17 mouse cellular contexts compared by ENCODE assay signal in genomic region chr14:77259686-77260085, GRCm38 (mm10).
DNase-seq lines count a peak whose midpoint lies in the region; ATAC-seq and TF ChIP-seq lines count a peak whose summit lies in the region.
"Had no signal": no experiment of that assay in that cellular context is flagged by ENCODE, and none has a peak within 500 bp of the region (broad histone marks: within the 10 kb centered on the region; RNA-seq: fewer than 3 reads in every experiment).

No protein-coding gene starts in this region.

- no peak for ATAC-seq in kidney, embryonic 15.5 days (replicated peaks; ENCODE audit: low FRiP score)
- no peak for ATAC-seq in midbrain, embryonic 11.5 days (ENCODE audit: low FRiP score)
- no peak for ATAC-seq in midbrain, postnatal 0 days (ENCODE audit: low FRiP score)
- ATAC-seq in forebrain, embryonic 15.5 days (replicated peaks): no peak
- ATAC-seq: intestine, embryonic 15.5 days; midbrain, embryonic 16.5 days had no signal

- WGBS in kidney, embryonic 15.5 days: 75% methylated on average over 5 of the region's 5 CpGs
- WGBS in midbrain, embryonic 11.5 days: 90% methylated on average over 5 of the region's 5 CpGs
- 93% methylated on average over 5 of the region's 5 CpGs for WGBS in midbrain, postnatal 0 days
- WGBS in forebrain, embryonic 15.5 days: 91% methylated on average over 5 of the region's 5 CpGs

- H3K4me1 ChIP-seq in kidney, embryonic 15.5 days: 0 out of 2 replicates have a peak, but pooled peaks cover 2% of the 10 kb centered on the region
- H3K4me1 ChIP-seq in midbrain, embryonic 11.5 days (ENCODE audit: control insufficient read depth, insufficient read depth, low read length): peaks cover 2% of the 10 kb centered on the region; the same call in 1 of the 2 replicates
- H3K4me1 ChIP-seq in midbrain, postnatal 0 days (ENCODE audit: insufficient read depth, low read length): peaks cover 4% of the 10 kb centered on the region
- peaks cover 16% of the 10 kb centered on the region for H3K4me1 ChIP-seq in forebrain, embryonic 15.5 days
- H3K4me1 ChIP-seq: heart, embryonic 10.5 days; neural tube, embryonic 12.5 days had no signal

- TF ChIP-seq CTCF in midbrain, postnatal 0 days (IDR thresholded peaks at IDR 0.05): no peak

- no peaks in the 10 kb centered on the region for H3K36me3 ChIP-seq in kidney, embryonic 15.5 days
- no peaks in the 10 kb centered on the region for H3K36me3 ChIP-seq in midbrain, embryonic 11.5 days (ENCODE audit: control insufficient read depth, insufficient read depth, low read length)
- H3K36me3 ChIP-seq in midbrain, postnatal 0 days (ENCODE audit: insufficient read depth, low read length): no peaks in the 10 kb centered on the region
- H3K36me3 ChIP-seq in forebrain, embryonic 15.5 days: no peaks in the 10 kb centered on the region
- H3K36me3 ChIP-seq: heart, embryonic 10.5 days; intestine, embryonic 15.5 days; limb, embryonic 13.5 days; neural tube, embryonic 12.5 days had no signal

- H3K27me3 ChIP-seq in kidney, embryonic 15.5 days: no peaks in the 10 kb centered on the region
- H3K27me3 ChIP-seq in midbrain, embryonic 11.5 days (ENCODE audit: control insufficient read depth, insufficient read depth, low read length): no peaks in the 10 kb centered on the region
- no peaks in the 10 kb centered on the region for H3K27me3 ChIP-seq in midbrain, postnatal 0 days (ENCODE audit: insufficient read depth, low read length)
- no peaks in the 10 kb centered on the region for H3K27me3 ChIP-seq in forebrain, embryonic 15.5 days
- H3K27me3 ChIP-seq: intestine, embryonic 15.5 days; limb, embryonic 13.5 days; neural tube, embryonic 12.5 days had no signal

- DNase-seq in kidney, adult 11 months: peak; percentile 40
- peak; percentile 80 for DNase-seq in midbrain, embryonic 11.5 days (ENCODE audit: low spot score, missing footprints)
- DNase-seq in midbrain, postnatal 0 days (ENCODE audit: low spot score): no peak
- peak; percentile 78 for DNase-seq in cerebellum, adult 9-11 months
- DNase-seq in embryo, embryonic 10 days (ENCODE audit: low spot score): no peak
- DNase-seq: spleen, adult 18-20 months; thymus, adult 18-20 months had no signal

- no peaks in the 10 kb centered on the region for H3K9me3 ChIP-seq in kidney, embryonic 15.5 days (replicated peaks)
- no peaks in the 10 kb centered on the region for H3K9me3 ChIP-seq in midbrain, embryonic 11.5 days (ENCODE audit: control insufficient read depth, low read length)
- H3K9me3 ChIP-seq in midbrain, postnatal 0 days (ENCODE audit: low read length): no peaks in the 10 kb centered on the region
- no peaks in the 10 kb centered on the region for H3K9me3 ChIP-seq in forebrain, embryonic 15.5 days
- H3K9me3 ChIP-seq: heart, embryonic 10.5 days; intestine, embryonic 15.5 days; limb, embryonic 13.5 days; neural tube, embryonic 12.5 days had no signal

- no peak overlapping the region for H3K4me2 ChIP-seq in kidney, embryonic 15.5 days
- no peak overlapping the region for H3K4me2 ChIP-seq in midbrain, embryonic 11.5 days
- H3K4me2 ChIP-seq in midbrain, postnatal 0 days (ENCODE audit: low read depth, low read length, poor library complexity, severe bottlenecking): no peak overlapping the region
- no peak overlapping the region for H3K4me2 ChIP-seq in forebrain, embryonic 15.5 days (replicated peaks)
- H3K4me2 ChIP-seq: hindbrain, embryonic 14.5 days; intestine, embryonic 15.5 days; limb, embryonic 13.5 days; neural tube, embryonic 12.5 days had no signal

- H3K9ac ChIP-seq in kidney, embryonic 15.5 days: no peak overlapping the region
- H3K9ac ChIP-seq in midbrain, embryonic 11.5 days (ENCODE audit: low read length): no peak overlapping the region
- H3K9ac ChIP-seq in midbrain, postnatal 0 days (replicated peaks; ENCODE audit: low read length, poor library complexity, severe bottlenecking): no peak overlapping the region
- no peak overlapping the region for H3K9ac ChIP-seq in forebrain, embryonic 15.5 days (replicated peaks)
- H3K9ac ChIP-seq: hindbrain, embryonic 14.5 days; intestine, embryonic 15.5 days; limb, embryonic 13.5 days; liver, embryonic 14.5 days; neural tube, embryonic 12.5 days had no signal

- H3K27ac ChIP-seq in kidney, embryonic 15.5 days: no peak overlapping the region
- no peak overlapping the region for H3K27ac ChIP-seq in midbrain, embryonic 11.5 days (ENCODE audit: low read depth, low read length)
- H3K27ac ChIP-seq in midbrain, postnatal 0 days (ENCODE audit: low read depth, low read length): no peak overlapping the region
- no peak overlapping the region for H3K27ac ChIP-seq in forebrain, embryonic 15.5 days (replicated peaks)
- H3K27ac ChIP-seq: heart, embryonic 10.5 days; hindbrain, embryonic 14.5 days; intestine, embryonic 15.5 days; left cerebral cortex, adult 2 months; limb, embryonic 13.5 days; liver, embryonic 14.5 days; neural tube, embryonic 12.5 days had no signal

- no peak overlapping the region for H3K4me3 ChIP-seq in kidney, embryonic 15.5 days (replicated peaks)
- H3K4me3 ChIP-seq in midbrain, embryonic 11.5 days (ENCODE audit: low read depth, low read length): no peak overlapping the region
- no peak overlapping the region for H3K4me3 ChIP-seq in midbrain, postnatal 0 days (ENCODE audit: low read depth, low read length)
- no peak overlapping the region for H3K4me3 ChIP-seq in forebrain, embryonic 15.5 days
- H3K4me3 ChIP-seq: heart, embryonic 10.5 days; intestine, embryonic 15.5 days; left cerebral cortex, adult 2 months; limb, embryonic 13.5 days; neural tube, embryonic 12.5 days had no signal

Comparison
In these comparisons a context has a peak if more than half of its experiments do, and no peak if none do; other contexts are left out.
1. DNase-seq: peak in kidney, adult 11 months (single experiment), midbrain, embryonic 11.5 days (single experiment) and cerebellum, adult 9-11 months (single experiment); none in midbrain, postnatal 0 days (single experiment) and embryo, embryonic 10 days (single experiment).